Mouse (Mus musculus): Measurements from ENCODE around the gene Hnrnpa1. TPM values are rescaled to one million over a fixed set of nuclear protein-coding genes. Genes with fewer than 3 reads are reported as not detected.
"Not testable (repeated sequence)": the region's sequence is repeated elsewhere in the genome, so short reads cannot be mapped to it uniquely, and the experiment has no call there.

Gene Hnrnpa1
- total RNA-seq, 2 experiments from 2014 or later, result 256 to 265 TPM

DNA sequence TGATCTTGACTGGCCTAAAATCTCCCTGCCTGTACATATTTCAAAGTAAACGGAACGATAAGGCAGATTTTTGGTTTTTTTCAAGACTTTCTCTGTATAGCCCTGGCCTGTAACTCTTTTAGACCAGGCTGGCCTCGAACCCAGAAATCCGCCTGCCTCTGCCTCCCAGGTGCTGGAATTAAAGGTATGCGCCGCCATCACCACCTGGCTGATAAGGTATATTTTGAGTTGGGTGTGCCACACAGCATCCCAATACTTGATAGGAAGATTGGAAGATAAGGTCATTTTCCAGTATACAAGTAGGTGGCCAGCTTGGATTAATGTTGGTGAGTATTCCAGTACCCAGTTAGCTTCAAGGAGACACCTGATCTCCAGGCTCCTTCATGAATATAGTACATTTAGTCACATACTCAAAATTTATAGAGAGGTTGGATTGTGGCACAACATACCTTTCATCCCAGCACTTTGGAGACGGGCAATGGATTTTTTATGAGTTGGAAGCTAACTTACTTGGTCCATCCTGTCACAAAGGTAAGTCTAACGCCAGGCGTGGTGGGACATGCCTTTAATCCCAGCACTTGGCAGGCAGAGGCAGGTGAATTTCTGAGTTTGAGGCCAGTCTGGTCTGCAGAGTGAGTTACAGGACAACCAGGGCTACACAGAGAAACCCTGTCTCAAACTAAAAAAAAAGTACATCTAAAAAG lies 7.0 kb downstream of the Hnrnpa1 start:
- TF ChIP-seq CTCF (conservative IDR thresholded peaks at IDR 0.05), result no peak
- Histone ChIP-seq H3K27ac (no peak overlapping the region), H3K4me3 (no peak overlapping the region)
- no peak for DNase-seq (ENCODE audit: low spot score in 2 of 2)

DNA sequence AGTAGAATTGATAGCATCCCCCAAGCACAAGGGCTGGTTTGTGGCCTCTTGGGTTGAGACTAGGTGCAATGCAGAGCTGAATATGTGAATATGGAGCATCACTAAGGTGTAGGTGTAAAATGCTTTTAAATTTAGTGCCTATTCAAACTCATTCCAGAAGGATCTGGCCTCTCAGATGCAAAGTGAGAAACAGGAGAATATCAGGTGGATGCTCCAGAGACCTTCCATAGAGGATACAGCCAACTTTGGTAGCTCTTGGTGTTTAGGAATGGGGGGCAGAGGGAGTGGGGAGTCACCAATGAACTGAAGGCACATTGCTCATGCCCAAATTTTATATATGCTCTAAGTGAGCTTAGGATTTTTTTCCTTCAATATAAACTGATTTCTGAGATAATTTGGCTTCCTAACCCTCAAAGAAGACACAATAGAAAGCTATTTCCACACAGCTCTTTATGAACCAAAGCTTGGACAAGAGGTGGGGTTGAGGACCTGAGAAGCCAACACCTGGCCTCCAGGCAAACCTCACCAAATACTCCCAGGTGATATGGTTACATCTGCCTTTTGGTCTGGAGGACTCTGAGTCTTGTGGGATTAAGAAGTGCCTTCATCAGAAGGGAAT lies 7.7 kb downstream of the Hnrnpa1 start:
- TF ChIP-seq CTCF (conservative IDR thresholded peaks at IDR 0.05), result no peak
- H3K4me3 ChIP-seq, result no peak overlapping the region
- no peak for DNase-seq (ENCODE audit: low spot score in 2 of 2)
- no peak overlapping the region for H3K27ac ChIP-seq

DNA sequence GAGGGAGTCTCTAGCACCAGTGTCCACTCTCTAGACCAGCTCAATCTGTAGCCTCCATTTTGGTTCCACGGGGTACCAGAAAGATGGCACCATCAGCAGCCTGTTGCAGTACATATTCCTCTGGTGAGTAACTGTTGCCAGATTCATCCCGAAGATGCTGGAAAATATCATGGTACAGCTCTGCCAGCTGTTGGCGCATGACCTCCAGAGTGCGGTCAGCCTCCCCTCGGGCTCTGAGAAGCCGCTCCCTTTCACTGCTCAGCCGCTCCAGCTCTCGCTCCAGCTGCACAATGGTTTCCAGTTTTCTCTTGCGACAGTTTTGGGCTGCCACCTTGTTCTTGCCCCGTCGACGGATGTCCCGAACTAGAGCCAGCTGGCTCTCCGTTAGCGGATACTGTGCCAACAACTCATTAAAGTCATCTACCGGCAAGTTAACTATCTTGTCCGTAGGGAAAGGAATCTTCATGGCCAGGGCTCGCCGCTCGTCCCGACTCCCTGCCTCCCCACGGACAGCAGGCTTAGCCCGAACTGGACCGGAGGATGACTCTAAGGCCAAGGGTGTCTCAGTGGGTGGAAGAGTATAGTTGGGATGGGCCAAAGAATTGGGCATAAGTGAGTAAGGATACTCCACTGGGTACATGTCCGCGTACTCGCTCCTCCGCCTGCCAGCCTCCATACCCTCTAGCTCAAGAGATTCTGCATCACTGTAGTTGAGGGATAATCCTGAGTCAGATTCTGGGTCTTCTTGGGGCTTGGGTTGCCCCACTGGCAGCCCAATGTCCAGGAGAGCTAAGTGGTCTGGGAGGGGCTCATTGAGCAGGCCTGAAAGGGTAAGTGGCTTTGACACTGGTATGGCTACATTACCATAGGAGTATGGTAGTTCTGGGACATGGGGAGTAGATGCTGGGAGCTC lies 8.4 kb downstream of the Hnrnpa1 start:
- Histone ChIP-seq H3K27ac (no peak overlapping the region), H3K4me3 (no peak overlapping the region)
- no peak for TF ChIP-seq CTCF (conservative IDR thresholded peaks at IDR 0.05)
- no peak for DNase-seq (ENCODE audit: low spot score in 2 of 2)

DNA sequence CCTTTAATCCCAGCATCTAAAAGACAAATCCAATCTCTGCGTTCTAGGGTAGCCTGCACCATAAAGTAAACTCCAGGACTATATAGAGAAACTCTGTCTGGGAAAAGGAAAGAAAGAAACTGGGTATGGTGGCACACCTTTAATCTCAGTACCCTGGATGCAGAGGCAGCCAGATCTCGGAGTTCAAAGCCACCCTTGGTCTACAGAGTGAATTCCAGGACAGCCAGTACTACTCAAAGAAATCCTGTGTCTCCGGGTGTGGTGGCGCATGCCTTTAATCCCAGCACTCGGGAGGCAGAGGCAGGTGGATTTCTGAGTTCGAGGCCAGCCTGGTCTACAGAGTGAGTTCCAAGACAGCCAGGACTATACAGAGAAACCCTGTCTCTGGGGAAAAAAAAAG lies 9.3 kb downstream of the Hnrnpa1 start:
- DNase-seq (ENCODE audit: low spot score in 2 of 2), result not testable (repeated sequence)

DNA sequence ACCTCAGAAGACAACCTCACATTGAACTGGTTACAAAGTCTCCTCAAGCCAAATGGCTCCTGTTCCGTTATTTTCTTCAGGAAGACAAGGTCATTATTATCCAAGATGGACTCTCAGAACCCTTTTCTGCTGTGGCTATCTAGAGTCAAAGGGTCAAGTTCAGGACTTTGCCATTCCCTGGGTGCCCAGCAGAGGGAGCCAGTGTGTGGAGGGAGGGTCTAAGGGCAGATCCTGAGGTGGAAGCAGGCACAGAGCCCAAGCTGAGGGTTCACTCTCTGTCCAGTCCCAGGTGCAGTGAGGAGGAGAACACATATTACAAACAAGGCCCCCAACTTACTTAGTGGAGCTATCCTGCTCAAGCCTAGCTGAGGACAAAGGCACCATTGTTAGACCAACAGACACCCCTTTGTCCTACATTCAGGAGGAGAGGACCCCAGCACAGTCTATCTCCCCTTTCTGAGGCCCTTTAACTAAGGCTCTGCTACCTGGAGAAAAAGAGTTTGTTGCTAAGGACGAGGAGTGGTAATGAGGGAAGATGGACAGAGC lies 10.0 kb downstream of the Hnrnpa1 start:
- Histone ChIP-seq H3K4me3 (no peak overlapping the region), H3K27ac (no peak overlapping the region)
- peak in 1 of 2 experiments; percentile 62 for DNase-seq (ENCODE audit: low spot score in 2 of 2)
- peak; percentile 92 for TF ChIP-seq CTCF (conservative IDR thresholded peaks at IDR 0.05)

More for the DNA sequence above, 9.3 kb downstream of the Hnrnpa1 start:
- H3K4me3 ChIP-seq, H3K27ac ChIP-seq: not testable (repeated sequence)

DNA sequence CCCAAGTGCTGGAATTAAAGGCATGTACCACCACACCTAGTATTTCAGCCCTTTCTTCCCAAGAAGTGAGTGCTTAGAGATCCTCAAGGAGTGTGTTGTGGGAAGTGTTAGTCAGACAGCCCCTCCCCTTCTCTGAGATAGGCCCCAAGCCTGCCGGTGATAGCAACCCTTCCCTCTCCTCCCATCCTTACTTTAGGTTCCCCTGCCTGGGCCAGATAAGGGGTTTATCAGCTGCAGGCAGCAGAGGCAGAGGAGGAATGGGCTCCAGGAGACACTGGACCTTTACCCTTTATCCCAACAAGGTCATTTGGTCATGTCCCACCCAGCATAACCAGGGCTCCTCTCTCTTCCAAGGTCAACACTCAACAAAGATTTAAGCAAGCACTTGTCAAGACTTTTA lies 11.4 kb downstream of the Hnrnpa1 start:
- H3K27ac ChIP-seq, result no peak overlapping the region
- no peak for TF ChIP-seq CTCF (conservative IDR thresholded peaks at IDR 0.05)
- DNase-seq (ENCODE audit: low spot score in 2 of 2), result no peak
- no peak overlapping the region for H3K4me3 ChIP-seq

DNA sequence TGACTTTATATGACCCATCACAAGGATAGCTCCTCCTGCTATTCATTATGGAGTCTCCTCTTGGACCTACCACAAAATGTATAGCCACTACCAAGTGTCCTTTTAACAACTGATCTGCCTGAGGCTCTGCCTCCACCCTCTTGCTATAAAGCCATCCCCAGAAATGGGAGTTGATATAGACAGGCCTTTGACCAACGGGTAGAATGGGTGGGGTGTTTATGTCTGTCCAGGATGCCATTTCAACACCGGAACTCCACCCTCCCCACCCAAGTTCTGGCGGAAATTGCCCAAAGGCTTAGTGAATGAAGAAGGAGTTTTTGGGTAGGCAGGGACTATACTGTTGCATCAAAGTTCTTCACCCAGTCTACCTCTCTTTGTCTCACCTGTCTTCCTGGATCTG lies 12.4 kb downstream of the Hnrnpa1 start:
- no peak overlapping the region for H3K27ac ChIP-seq
- no peak for TF ChIP-seq CTCF (conservative IDR thresholded peaks at IDR 0.05)
- no peak for DNase-seq (ENCODE audit: low spot score in 2 of 2)
- no peak overlapping the region for H3K4me3 ChIP-seq

DNA sequence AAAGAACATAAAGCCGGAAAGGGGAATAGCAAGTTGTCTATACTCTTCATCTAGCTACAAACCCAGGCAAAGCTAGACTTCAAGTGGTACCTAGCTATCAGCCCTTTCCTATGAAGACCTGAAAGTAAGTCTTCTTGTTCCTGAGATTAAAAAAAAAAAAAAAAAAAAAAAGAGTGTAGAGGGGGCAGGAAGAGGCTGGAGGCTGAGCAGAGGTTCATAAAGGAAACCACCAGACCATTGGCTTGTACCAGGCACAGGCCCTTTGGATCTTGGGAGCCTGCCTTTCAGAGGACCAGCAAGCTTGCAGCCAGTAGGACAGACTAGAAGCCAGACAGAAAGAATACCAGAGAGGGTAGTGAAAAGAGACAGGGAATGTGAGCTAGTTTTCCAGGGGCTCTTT lies 13.1 kb downstream of the Hnrnpa1 start:
- H3K27ac ChIP-seq, result no peak overlapping the region
- DNase-seq (ENCODE audit: low spot score in 2 of 2), result no peak
- no peak overlapping the region for H3K4me3 ChIP-seq
- no peak for TF ChIP-seq CTCF (conservative IDR thresholded peaks at IDR 0.05)

DNA sequence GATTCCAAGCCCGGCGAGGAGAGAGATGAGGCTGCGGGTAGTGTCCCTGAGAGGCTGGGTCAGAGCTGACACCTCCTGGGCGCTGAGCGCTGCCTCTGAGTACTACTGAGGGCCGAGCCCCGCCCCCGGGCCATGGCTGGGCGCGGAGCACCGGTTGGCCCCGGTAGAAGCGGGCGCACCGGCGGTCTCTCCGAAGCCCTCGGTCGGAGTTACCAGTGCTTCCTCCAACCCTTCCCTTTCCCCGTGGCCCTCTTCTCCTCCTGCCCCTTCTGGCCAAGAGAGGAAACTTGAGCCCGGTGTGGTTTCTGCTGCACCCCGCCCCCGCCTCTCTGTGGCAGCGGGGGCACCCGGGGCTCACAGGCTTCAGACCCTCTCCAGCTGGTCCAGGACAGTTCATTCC lies 14.9 kb downstream of the Hnrnpa1 start:
- no peak overlapping the region for H3K27ac ChIP-seq
- H3K4me3 ChIP-seq, result peak overlapping the region; percentile 43
- no peak for DNase-seq (ENCODE audit: low spot score in 2 of 2)
- peak; percentile 47 for TF ChIP-seq CTCF (conservative IDR thresholded peaks at IDR 0.05)

DNA sequence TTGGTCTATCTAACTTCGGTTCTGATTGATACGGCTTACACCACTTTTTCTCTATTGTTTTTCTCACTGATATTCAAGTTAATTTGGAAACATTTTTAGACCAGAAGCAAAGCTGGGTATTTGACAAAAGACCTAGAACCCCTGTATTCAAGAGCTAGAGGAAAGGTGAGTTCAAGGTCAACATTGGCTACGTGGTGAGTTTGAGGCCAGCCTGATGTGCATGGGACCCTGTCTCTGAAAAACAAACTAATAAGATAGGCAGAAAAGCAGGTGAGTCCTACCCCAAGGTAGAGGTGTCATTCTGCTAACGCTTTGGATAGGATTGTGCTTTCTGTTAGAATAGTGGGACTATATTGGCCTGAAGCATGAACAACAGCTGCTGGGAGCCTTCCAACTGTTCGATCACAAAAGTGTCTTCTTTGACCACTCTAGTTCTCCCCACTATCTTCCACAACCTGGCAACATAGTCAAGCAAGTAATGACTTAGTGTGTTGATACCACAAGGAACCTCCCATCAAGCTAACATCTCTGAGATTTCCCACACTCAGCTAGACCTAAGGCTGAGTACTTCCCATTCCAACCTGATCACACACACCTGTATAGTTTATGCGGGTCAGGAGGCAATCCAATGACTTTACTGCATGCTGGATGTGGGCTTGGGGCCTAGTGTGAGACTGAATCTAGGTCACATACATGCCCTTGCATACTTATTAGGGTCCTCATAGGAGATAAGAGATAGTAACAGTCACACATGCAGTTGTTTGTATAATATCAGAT lies 16.2 kb downstream of the Hnrnpa1 start:
- TF ChIP-seq CTCF (conservative IDR thresholded peaks at IDR 0.05), result no peak
- Histone ChIP-seq H3K27ac (no peak overlapping the region), H3K4me3 (no peak overlapping the region)
- no peak for DNase-seq (ENCODE audit: low spot score in 2 of 2)

DNA sequence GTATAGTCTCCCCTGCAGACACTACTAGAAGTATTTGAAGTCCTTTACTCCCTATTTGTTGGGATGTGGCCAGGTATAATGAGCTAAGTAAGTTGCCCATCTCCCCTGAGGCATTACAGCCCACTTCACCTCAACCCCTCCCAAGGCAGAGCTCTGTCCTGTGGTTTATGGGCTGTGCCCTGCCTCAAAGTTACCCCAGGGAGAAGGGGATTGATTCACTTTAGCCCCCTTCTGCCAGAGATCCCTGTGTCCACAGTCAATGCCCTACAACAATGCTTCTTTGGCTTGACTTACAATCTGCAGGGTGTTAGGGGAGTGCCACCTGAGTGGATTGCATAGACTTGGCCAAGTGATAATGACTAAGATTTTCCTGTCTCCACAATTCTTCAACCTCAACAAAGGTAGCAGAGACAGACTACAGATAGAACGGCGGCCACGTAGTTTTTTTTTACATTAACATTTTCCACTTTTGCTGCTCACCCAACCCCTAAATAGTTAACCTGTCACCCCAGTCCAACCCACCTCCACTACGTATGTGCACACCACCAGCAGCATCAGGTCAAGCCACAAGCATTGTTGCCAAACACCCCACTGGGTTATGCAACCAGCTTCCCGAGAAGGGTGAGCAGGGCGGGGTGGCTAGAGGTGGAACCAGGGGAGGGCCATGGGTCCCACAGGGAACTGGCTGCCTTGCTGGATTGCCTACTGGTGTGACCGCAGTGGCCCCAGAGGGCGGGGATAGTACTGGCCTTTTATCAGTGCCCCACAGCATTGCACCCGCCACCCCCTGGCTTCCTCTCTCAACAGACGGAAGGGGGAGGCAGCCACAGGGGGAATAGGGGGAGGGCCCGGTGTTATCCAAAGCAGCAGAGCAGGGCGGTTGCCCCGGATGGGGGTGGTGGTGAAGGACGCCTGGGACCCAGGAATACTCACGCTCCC lies 17.8 kb downstream of the Hnrnpa1 start, which contains the start of gene Nfe2:
TSS of gene Nfe2 (minus strand) at position 614 of the 939 bp plus-strand sequence.
- no peak; the same call in 1 of the 2 replicates for TF ChIP-seq CTCF (conservative IDR thresholded peaks at IDR 0.05)
- Histone ChIP-seq H3K27ac (no peak within 1 kb of the TSS), H3K4me3 (peak within 1 kb of the TSS; percentile 11; the same call in 1 of the 2 replicates)
- DNase-seq (ENCODE audit: low spot score in 2 of 2), result no peak

All from layer of hippocampus, adult 2 months (tissue).